Mouse (Mus musculus) kidney, adult 2 months (tissue): ENCODE data around the gene Nrip1.

Experiments
- CTCF ChIP-seq: fragments of 200-500 bp; conservative IDR thresholded peaks from 2 replicates; pipeline ENCODE4 v1.5.1; 2011; ENCODE audit warnings: low read depth, mild to moderate bottlenecking, control low read depth, low read length, moderate library complexity, mixed read lengths; ENCODE audit not compliant: insufficient read depth, insufficient read length
- POLR2A ChIP-seq: fragments of 200-500 bp; IDR thresholded peaks from one replicate; pipeline ENCODE4 v1.6.1; 2011; ENCODE audit warnings: low read depth, low read length, control low read depth

GRCm38 (mm10) chr16:76265301-76265700 lies 108.3 kb downstream of the Nrip1 start:
- no peak for TF ChIP-seq POLR2A
- TF ChIP-seq CTCF: no peak
